Mouse (Mus musculus): ENCODE measurements around the gene Tmem196. TPM values are rescaled to one million over a fixed set of nuclear protein-coding genes. Genes with fewer than 3 reads are reported as not detected.
"Not testable (repeated sequence)": the region's sequence is repeated elsewhere in the genome, so short reads cannot be mapped to it uniquely, and the experiment has no call there.

The Tmem196 gene
- total and polyA plus RNA-seq, 3 experiments: 0.49 to 1.0 (median 0.89) TPM

DNA sequence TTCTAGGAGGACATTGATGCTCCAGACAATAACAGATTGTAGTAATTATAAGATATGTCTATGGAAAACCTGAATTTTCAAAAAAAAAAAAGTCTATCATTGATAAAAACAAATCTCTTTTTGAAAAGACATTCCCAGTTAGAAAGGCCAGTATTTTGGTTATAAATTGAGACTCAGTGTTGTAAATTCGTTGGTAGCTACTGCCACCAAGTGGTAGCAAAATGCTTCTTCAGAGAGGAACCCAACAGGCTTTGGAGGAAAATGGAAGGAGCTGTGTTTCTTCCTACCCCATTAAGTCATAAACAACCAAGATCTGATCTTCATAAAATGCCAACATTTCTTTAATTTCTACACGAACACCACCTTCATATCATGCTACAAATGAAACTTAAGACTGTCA is 36.1 kb downstream of the Tmem196 start:
- WGBS: 2% methylated on average over 2 of the region's 2 CpGs
- H3K36me3 ChIP-seq (ENCODE audit: control insufficient read depth, insufficient read depth, low read length): no peaks in the 10 kb centered on the region
- H3K9ac ChIP-seq (ENCODE audit: low read depth, low read length): no peak overlapping the region
- H3K4me1 ChIP-seq (ENCODE audit: control insufficient read depth, insufficient read depth, low read length): no peaks in the 10 kb centered on the region
- DNase-seq: no peak
- TF ChIP-seq CTCF (IDR thresholded peaks at IDR 0.05) (peak; percentile 84), EP300 (IDR thresholded peaks at IDR 0.05; ENCODE audit: insufficient read depth, low read depth, low read length) (no peak)
- no peaks in the 10 kb centered on the region for H3K79me2 ChIP-seq (replicated peaks; ENCODE audit: control insufficient read depth, insufficient read depth, low read length)
- no peaks in the 10 kb centered on the region for H3K27me3 ChIP-seq (ENCODE audit: control insufficient read depth, insufficient read depth, low read length)
- intact Hi-C loops (cut with DNase I): loop anchor here (5.0 kb wide), 1 partner anchor 554 kb away; no protein-coding TSS in a partner anchor
- no peak overlapping the region for H3K4me3 ChIP-seq
- no peak overlapping the region for H3K27ac ChIP-seq

DNA sequence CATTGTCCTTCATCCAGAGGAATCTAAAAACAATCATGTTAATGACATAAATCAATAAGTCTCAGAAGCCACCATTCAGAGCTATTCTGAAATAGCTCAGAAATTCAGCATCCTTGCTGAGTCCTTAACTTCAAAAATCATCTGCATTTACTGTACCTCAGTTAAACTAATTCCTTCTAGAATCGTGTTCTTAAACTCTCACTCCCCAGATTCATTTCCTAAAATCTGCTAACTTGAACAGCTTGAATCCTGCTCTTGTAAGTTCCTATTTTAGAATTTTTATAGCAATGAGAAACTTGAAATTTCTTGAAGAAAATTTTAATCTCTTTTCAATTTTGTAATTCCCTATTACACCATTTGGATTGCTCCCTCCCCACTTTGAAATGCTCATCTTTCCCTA is 52.6 kb downstream of the Tmem196 start:
- no peak overlapping the region for H3K9ac ChIP-seq (ENCODE audit: low read depth, low read length)
- no peaks in the 10 kb centered on the region for H3K79me2 ChIP-seq (replicated peaks; ENCODE audit: control insufficient read depth, insufficient read depth, low read length)
- H3K27me3 ChIP-seq (ENCODE audit: control insufficient read depth, insufficient read depth, low read length): no peaks in the 10 kb centered on the region
- intact Hi-C loops (cut with DNase I): no loop called here
- no peak overlapping the region for H3K4me3 ChIP-seq
- DNase-seq: no peak
- TF ChIP-seq CTCF (IDR thresholded peaks at IDR 0.05) (no peak), POLR2A (IDR thresholded peaks at IDR 0.05; ENCODE audit: insufficient read depth, low read depth, low read length) (no peak), EP300 (IDR thresholded peaks at IDR 0.05; ENCODE audit: insufficient read depth, low read depth, low read length) (no peak)
- H3K36me3 ChIP-seq (ENCODE audit: control insufficient read depth, insufficient read depth, low read length): no peaks in the 10 kb centered on the region
- H3K27ac ChIP-seq: no peak overlapping the region
- WGBS: 62% methylated on average over 1 of the region's 1 CpGs
- no peaks in the 10 kb centered on the region for H3K4me1 ChIP-seq (ENCODE audit: control insufficient read depth, insufficient read depth, low read length)

DNA sequence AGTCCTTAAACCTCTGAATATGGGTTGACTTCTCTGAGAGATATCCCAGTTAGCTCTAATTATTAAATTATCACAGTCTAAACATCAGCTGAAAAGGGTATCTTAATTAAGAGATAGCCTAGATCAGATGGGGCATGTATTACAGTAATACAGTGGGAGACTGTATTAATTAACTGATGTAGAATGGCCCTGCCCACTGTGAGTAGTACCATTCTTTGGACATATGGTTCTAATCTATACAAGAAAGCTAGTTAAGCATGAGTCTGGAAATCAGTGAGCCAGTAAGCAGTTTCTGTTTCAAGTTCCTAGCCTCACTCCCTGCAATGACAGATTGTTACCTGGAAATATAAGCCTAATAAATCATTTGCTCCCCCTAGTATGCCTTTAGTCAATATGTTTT is 58.7 kb downstream of the Tmem196 start:
- H3K79me2 ChIP-seq (replicated peaks; ENCODE audit: control insufficient read depth, insufficient read depth, low read length): no peaks in the 10 kb centered on the region
- no peak overlapping the region for H3K27ac ChIP-seq

DNA sequence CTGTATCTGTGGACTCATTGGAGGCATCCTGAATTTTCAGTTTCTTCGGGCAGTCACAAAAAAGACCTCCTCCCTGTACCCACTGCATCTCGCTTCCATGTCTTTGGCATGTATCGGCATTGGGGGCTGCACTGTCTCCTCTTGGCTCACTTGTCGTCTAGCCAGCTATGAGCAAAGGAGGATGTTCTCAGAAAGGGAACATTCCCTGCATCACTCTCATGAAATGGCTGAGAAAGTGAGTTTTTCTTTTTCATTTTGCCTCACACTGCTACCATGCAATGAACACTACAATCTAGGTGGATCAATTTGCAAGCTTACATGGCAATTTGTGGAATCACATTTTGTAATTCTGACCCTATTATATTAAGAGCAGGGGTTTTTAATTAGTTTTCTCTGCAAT is 69.1 kb downstream of the Tmem196 start:
- no peak for DNase-seq
- Histone ChIP-seq H3K79me2 (replicated peaks; ENCODE audit: control insufficient read depth, insufficient read depth, low read length) (no peaks in the 10 kb centered on the region), H3K27me3 (ENCODE audit: control insufficient read depth, insufficient read depth, low read length) (no peaks in the 10 kb centered on the region), H3K9ac (ENCODE audit: low read depth, low read length) (no peak overlapping the region), H3K4me3 (no peak overlapping the region), H3K27ac (no peak overlapping the region), H3K4me1 (ENCODE audit: control insufficient read depth, insufficient read depth, low read length) (no peaks in the 10 kb centered on the region), H3K36me3 (ENCODE audit: control insufficient read depth, insufficient read depth, low read length) (no peaks in the 10 kb centered on the region)
- intact Hi-C loops (cut with DNase I): no loop called here
- TF ChIP-seq EP300 (IDR thresholded peaks at IDR 0.05; ENCODE audit: insufficient read depth, low read depth, low read length) (no peak), POLR2A (IDR thresholded peaks at IDR 0.05; ENCODE audit: insufficient read depth, low read depth, low read length) (no peak), CTCF (IDR thresholded peaks at IDR 0.05) (no peak)
- 78% methylated on average over 4 of the region's 4 CpGs for WGBS

More for the DNA sequence above, 58.7 kb downstream of the Tmem196 start:
- Histone ChIP-seq H3K36me3 (ENCODE audit: control insufficient read depth, insufficient read depth, low read length) (no peaks in the 10 kb centered on the region), H3K27me3 (ENCODE audit: control insufficient read depth, insufficient read depth, low read length) (no peaks in the 10 kb centered on the region), H3K4me1 (ENCODE audit: control insufficient read depth, insufficient read depth, low read length) (no peaks in the 10 kb centered on the region), H3K9ac (ENCODE audit: low read depth, low read length) (no peak overlapping the region), H3K4me3 (no peak overlapping the region)
- no peak for TF ChIP-seq CTCF (IDR thresholded peaks at IDR 0.05)
- TF ChIP-seq POLR2A (IDR thresholded peaks at IDR 0.05; ENCODE audit: insufficient read depth, low read depth, low read length): no peak
- no peak for TF ChIP-seq EP300 (IDR thresholded peaks at IDR 0.05; ENCODE audit: insufficient read depth, low read depth, low read length)
- intact Hi-C loops (cut with DNase I): no loop called here
- DNase-seq: no peak

DNA sequence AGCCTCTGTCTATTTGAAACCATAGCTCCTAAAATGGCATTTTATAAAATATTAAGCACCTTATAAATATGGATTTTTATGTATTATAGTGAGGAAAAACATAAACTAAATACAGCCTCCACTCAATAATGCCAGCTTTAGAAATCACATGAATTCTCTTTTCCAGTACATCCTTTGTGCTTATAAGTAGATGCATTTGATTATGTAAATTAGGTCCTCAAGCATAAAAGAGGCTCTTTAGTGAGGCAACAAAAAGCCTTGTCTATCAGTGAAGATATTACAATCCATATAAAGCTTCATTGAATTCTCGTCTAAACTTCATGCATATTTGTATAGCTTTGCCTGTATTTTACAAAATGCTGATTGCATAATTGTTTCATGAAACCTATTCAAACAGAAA is 69.6 kb downstream of the Tmem196 start:
- Histone ChIP-seq H3K9ac (ENCODE audit: low read depth, low read length) (no peak overlapping the region), H3K36me3 (ENCODE audit: control insufficient read depth, insufficient read depth, low read length) (no peaks in the 10 kb centered on the region), H3K4me1 (ENCODE audit: control insufficient read depth, insufficient read depth, low read length) (no peaks in the 10 kb centered on the region), H3K27me3 (ENCODE audit: control insufficient read depth, insufficient read depth, low read length) (no peaks in the 10 kb centered on the region), H3K79me2 (replicated peaks; ENCODE audit: control insufficient read depth, insufficient read depth, low read length) (no peaks in the 10 kb centered on the region), H3K27ac (no peak overlapping the region), H3K4me3 (no peak overlapping the region)
- intact Hi-C loops (cut with DNase I): no loop called here
- DNase-seq: no peak
- TF ChIP-seq CTCF (IDR thresholded peaks at IDR 0.05): no peak
- TF ChIP-seq EP300 (IDR thresholded peaks at IDR 0.05; ENCODE audit: insufficient read depth, low read depth, low read length): no peak
- no peak for TF ChIP-seq POLR2A (IDR thresholded peaks at IDR 0.05; ENCODE audit: insufficient read depth, low read depth, low read length)
- WGBS: 57% methylated on average over 1 of the region's 1 CpGs

DNA sequence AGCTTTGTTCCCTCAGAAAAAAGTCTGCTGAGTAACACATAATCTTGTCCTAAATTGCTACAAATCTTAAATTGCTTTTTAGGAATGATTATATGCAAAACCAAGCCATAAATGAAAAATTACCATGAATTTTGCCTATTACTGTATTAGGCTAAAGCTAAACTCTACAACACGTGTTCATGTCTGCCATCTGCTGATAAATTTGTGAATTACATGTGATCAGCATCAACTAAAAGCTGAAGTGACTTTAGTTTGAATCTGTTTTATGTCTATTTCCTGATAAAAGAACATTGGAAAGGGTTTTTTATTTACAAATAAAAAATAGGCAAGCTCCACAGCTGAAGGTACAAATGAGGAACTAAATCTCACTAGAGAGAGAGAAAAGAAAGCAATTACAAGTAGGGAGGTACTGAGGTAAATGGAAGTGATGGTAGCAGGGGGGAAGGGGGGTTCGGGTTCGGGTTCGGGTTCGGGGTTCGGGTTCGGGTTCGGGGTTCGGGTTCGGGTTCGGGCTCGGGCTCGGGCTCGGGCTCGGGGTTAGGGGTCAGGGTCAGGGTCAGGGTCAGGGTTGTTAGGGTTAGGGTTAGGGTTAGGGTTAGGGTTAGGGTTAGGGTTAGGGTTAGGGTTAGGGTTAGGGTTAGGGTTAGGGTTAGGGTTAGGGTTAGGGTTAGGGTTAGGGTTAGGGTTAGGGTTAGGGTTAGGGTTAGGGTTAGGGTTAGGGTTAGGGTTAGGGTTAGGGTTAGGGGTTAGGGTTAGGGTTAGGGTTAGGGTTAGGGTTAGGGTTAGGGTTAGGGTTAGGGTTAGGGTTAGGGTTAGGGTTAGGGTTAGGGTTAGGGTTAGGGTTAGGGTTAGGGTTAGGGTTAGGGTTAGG is 82.7 kb downstream of the Tmem196 start:
- 82% methylated on average over 15 of the region's 15 CpGs for WGBS

More for the DNA sequence above, 82.7 kb downstream of the Tmem196 start:
- peak; percentile 54 to 67 for DNase-seq
- H3K4me3 ChIP-seq; H3K27me3 ChIP-seq (ENCODE audit: control insufficient read depth, insufficient read depth, low read length); H3K4me1 ChIP-seq (ENCODE audit: control insufficient read depth, insufficient read depth, low read length); intact Hi-C loops (cut with DNase I); H3K36me3 ChIP-seq (ENCODE audit: control insufficient read depth, insufficient read depth, low read length); H3K27ac ChIP-seq; H3K79me2 ChIP-seq (replicated peaks; ENCODE audit: control insufficient read depth, insufficient read depth, low read length); H3K9ac ChIP-seq (ENCODE audit: low read depth, low read length): not testable (repeated sequence)
- peak; percentile 79 for TF ChIP-seq CTCF (IDR thresholded peaks at IDR 0.05)
